Mouse (Mus musculus): Measurements from ENCODE around the gene Immp2l.

Immp2l gene

GRCm38 (mm10) chr12:41167802-41168201 lies 143.9 kb downstream of the Immp2l start:
- DNase-seq (ENCODE audit: extremely low read depth, insufficient read length, low spot score) = no peak

- no peak for DNase-seq (ENCODE audit: extremely low read depth, insufficient read length, low spot score)
Observed at GRCm38 (mm10) chr12:41170051-41170450, 146.2 kb downstream of the Immp2l start.

GRCm38 (mm10) chr12:41182856-41183255 lies 159.0 kb downstream of the Immp2l start:
- DNase-seq (ENCODE audit: extremely low read depth, insufficient read length, low spot score) = no peak

DNA sequence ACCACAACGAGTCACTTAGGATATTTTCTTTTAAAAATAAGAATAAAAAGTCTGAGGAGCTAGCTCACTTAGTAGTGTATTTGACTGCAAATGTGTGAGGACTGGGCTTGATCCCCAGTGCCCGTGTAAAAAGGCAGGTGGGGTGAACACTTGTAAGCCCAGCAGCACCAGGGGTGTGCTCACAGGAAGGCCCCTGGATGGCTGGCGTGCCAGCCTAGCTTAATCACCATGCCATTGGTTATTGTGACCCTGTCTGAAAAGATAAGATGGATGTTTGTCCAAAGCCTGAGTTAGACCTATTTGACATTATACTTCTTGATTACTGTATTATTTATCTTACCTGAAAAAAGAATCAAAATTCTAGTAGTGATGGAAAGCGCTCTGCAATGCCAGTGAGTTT lies 161.2 kb downstream of the Immp2l start:
- DNase-seq (ENCODE audit: extremely low read depth, insufficient read length, low spot score) = no peak

- DNase-seq (ENCODE audit: extremely low read depth, insufficient read length, low spot score) = no peak
Observed at GRCm38 (mm10) chr12:41185509-41185908, 161.6 kb downstream of the Immp2l start.

DNA sequence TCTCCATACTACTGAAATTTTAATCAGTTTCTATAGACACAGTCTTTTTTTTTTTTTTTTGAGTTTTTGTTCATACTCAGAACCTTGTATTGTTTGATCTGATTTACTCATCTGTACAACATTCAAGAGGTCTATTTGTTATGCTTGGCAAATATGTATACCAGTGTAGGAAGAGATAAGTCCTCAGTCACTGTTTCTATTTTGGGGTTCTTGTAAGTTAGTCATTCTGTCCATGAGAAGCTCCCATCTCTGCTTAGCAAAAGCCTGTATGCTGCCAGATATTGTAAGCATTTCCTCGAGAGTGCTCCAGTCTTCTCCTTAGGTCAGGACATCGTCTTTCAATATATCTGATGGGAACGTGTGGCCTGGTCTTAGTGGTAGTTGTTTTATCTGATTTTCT lies 168.9 kb downstream of the Immp2l start:
- DNase-seq (ENCODE audit: extremely low read depth, insufficient read length, low spot score) = no peak

DNA sequence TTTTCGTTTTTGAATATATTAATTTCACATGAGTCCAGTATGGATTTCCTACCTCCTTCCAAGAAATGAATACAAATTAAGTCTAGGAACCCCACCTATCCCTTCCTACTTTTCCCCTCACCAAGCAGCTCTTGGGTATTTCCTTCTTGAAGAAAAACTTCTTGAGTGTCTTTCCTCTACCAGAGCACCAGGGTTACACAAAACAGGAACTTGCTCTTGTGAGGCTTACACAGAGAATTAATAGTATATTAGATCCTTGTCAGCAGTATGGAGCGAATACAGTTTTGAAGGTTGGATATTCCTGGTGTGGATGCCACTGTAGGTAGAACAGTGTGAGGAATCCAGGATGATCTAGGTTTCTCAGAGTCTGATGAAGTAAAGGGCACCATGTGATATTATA lies 172.5 kb downstream of the Immp2l start:
- DNase-seq (ENCODE audit: extremely low read depth, insufficient read length, low spot score) = no peak

DNA sequence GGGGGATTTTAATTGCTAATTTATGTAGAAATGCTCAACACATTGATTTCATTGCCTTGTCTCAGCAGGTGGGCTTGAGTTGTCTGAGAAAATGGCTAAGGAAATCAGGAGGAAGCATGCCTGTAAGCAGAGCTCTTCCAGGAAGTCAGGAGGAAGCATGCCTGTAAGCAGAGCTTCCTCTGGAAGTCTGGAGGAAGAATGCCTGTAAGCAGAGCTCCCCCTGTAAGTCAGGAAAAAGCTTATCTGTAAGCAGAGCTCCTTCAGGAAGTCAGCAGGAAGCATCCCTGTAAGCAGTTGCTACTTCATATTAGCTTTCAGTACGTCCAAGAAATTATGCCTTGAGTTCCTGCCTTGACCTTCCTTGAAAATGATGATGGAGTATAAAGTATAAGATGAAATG lies 191.3 kb downstream of the Immp2l start:
- no peak for DNase-seq (ENCODE audit: extremely low read depth, insufficient read length, low spot score)

DNA sequence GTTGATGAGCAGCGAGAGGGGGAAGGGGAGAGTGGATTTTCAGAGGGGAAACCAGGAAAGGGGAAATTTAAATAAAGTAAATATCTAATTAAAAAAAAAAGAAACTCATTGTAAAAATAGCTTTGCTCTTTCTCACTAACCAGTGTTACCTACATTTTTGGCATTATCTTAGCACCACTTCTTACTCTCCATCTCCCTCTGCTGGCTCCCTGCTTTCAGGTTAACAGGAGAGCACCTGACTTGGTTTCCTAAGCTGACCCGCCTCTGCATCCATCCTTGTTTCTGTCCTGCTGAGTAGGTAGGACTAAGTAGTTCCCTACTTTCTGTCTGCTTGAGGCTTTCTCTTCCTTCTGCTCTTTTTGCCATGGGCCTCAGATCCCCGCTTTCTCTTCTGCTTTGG lies 198.0 kb downstream of the Immp2l start:
- no peak for DNase-seq (ENCODE audit: extremely low read depth, insufficient read length, low spot score)

DNA sequence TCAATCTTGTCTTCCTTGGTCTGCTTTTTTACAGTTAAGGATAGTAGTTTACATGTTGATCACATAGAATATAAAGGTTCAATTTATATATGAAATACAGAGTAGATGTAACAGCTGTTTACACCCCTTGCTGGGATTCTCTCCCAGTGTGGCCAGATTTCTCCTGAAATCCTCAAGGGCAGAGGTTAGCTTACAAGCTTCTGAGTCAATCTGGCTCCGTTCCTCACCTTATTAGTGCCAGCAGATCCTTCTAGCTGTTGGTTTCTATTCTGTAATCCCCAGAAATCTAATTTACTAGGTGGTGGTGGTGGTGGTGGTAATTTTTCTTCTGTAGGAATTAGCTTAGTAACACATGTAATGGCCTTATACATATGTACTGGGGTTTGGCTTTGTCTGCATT lies 199.8 kb downstream of the Immp2l start:
- DNase-seq (ENCODE audit: extremely low read depth, insufficient read length, low spot score) = no peak

GRCm38 (mm10) chr12:41224538-41224937 lies 200.6 kb downstream of the Immp2l start:
- DNase-seq (ENCODE audit: extremely low read depth, insufficient read length, low spot score) = no peak

DNA sequence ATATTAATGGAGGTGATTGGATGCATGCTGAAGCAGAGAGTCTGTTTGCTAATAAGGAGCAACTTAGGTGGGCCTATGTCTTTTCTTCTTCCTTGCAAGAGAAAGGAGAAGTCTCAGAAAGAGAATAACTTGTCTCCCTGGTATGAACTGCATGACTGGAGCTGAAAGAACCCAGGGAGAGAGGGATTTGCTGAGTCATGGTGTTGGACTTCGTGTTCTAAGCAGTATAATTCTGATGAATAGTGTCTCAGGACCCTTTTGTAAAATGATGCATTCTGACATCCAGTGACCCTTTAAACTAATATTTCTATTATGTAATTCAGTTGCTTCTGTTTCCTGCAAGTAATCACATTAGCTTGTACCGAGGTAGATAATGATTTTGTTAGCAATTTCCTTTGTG lies 208.1 kb downstream of the Immp2l start:
- no peak for DNase-seq (ENCODE audit: extremely low read depth, insufficient read length, low spot score)

- no peak for DNase-seq (ENCODE audit: extremely low read depth, insufficient read length, low spot score)
Observed at GRCm38 (mm10) chr12:41237880-41238279, 214.0 kb downstream of the Immp2l start.

GRCm38 (mm10) chr12:41241221-41241620 lies 217.3 kb downstream of the Immp2l start:
- DNase-seq (ENCODE audit: extremely low read depth, insufficient read length, low spot score) = no peak

GRCm38 (mm10) chr12:41248254-41248653 lies 224.4 kb downstream of the Immp2l start:
- DNase-seq (ENCODE audit: extremely low read depth, insufficient read length, low spot score) = no peak

GRCm38 (mm10) chr12:41250123-41250522 lies 226.2 kb downstream of the Immp2l start:
- no peak for DNase-seq (ENCODE audit: extremely low read depth, insufficient read length, low spot score)

- DNase-seq (ENCODE audit: extremely low read depth, insufficient read length, low spot score) = no peak
Observed at GRCm38 (mm10) chr12:41257905-41258304, 234.0 kb downstream of the Immp2l start.

DNA sequence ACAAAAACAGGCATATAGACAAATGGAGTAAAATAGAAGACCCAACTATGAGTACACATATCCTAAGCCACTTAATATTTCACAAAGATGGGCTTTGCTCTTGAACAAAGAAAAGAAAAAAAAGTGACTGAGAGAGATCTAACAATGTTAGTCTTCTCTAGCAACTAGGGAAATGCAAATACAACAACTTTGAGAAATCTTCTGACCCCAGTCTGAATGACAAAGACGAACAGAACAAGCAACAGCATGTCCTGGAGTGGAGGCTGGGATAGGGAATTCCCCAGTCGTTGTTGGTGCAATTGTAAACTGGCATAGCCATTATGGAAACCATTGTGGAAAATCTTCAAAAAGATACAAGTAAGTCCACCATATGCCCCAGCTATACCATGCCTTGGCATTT lies 235.7 kb downstream of the Immp2l start:
- DNase-seq (ENCODE audit: extremely low read depth, insufficient read length, low spot score) = no peak

DNA sequence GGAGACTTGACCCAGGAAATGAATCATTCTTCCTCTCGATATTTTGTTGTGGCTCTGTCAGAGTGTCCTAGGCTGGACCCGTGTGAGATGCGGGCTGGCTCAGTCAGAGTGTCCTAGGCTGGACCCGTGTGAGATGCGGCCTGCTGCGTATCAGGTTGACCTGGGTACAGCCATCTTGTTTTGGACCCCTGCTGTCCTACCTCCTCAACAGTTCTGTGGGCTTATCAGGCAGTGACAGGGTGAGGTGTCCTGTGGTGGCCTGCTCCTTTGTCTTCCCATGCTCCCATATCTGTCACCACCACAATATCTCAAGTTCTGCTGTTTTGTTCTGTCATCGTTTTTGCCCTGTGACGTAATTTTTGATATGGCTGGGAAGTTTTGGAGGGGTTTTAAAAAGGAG lies 250.2 kb downstream of the Immp2l start:
- peak; percentile 2 for DNase-seq (ENCODE audit: extremely low read depth, insufficient read length, low spot score)

GRCm38 (mm10) chr12:41275361-41275760 lies 251.5 kb downstream of the Immp2l start:
- DNase-seq (ENCODE audit: extremely low read depth, insufficient read length, low spot score) = no peak

GRCm38 (mm10) chr12:41277896-41278295 lies 254.0 kb downstream of the Immp2l start:
- no peak for DNase-seq (ENCODE audit: extremely low read depth, insufficient read length, low spot score)

- DNase-seq (ENCODE audit: extremely low read depth, insufficient read length, low spot score) = no peak
Observed at GRCm38 (mm10) chr12:41289047-41289446, 265.2 kb downstream of the Immp2l start.

DNA sequence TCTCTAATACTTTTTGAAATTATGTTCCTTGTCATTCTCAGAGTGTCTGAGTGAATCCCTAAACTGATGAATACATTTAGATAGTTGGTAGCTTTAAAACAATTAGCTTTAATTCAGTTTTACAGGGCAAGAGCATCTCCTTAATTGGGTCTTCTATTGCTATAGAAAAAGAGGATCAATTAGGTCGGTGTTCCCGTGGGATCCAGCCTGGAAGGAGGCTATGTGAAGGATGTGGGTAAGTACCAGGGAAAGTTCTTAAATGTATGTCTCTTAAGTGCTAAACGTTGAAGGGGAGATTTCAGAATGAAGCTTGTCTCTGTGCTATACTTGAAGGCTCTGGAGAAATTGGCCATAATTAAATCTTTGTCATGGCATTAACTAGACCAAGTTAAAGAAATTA lies 283.1 kb downstream of the Immp2l start:
- DNase-seq (ENCODE audit: extremely low read depth, insufficient read length, low spot score) = no peak

Measured in 3134 (cell line).